Mouse (Mus musculus) 416B (cell line): ENCODE data around the gene Fcf1.

Experiments used
- DNase-seq: peaks from one replicate; pipeline ENCODE4 v3.0.0; 2011; ENCODE audit warnings: low read depth

Gene Fcf1

DNA sequence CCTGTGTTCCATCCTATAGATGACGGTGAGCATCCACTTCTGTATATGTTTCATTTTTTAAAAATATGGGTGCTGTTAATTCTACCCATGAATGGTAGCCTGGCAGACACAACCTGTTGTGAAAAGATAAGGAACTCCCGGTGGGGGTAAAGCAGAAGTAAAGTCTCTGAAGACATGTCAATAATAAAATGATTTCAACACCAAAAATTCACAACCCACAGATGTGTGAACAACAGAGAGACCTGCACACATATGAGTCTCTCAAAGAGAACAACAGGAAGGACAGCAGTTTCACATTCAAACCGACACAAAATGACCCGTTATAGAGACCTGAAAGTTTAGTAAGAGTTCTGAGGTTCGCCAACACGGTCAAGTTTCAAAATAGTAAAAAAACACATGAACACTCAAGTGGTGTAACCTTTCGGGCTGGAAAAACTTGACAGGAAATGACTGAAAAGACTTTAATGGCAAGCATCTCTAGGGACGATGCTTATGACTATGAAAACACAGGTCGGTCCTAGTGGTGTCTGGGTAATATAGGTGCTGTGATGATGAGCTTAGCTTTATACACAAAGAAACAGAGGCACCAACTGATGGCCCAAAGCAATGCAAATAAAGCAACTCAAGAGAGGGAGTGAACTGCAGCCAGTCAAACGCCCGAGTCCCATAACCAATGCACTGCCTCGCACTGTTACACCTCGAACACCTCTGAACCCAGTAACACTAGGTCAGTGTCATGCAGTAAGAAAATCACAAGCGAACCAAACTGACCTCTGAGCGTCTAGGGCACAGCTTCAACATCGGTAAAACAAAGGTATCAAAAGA lies 1.7 kb upstream of the Fcf1 start:
- peak; percentile 80 for DNase-seq

DNA sequence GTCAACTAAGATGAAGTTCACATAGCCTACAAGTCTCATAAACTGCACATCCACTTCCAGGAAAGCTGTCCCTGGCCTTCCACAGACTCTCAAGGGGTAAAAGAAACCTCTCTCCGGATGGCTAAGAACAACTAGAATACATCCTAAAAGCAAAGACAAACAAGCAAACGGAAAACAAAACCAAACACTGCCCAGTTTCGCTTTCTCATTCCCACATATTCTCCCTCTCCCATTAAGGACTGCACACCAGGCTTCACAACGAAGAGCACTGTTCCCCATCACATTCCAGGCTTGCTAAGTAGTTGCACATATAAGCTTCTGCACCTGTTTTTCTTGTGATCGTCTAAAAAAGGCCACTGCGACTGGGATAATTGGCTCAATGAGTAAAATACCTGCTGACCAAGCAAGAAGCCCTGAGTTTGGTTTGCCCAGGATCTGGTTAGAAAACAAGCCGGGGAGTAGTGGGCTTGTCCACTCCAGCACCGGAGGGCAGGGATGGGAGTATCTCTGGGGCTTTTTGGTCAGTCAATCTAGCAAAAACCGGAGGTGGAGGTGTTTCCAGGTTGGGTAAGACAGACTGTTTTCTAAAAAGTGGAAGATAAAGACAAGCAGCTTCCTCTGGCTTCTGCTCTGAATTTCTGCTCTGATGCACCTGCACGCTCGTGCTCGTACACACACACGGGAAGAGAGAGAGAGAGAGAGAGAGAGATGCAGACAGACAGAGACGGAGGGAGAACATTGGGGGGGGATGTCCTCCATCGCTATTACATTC lies 855 bp upstream of the Fcf1 start:
- DNase-seq, result peak; percentile 21

DNA sequence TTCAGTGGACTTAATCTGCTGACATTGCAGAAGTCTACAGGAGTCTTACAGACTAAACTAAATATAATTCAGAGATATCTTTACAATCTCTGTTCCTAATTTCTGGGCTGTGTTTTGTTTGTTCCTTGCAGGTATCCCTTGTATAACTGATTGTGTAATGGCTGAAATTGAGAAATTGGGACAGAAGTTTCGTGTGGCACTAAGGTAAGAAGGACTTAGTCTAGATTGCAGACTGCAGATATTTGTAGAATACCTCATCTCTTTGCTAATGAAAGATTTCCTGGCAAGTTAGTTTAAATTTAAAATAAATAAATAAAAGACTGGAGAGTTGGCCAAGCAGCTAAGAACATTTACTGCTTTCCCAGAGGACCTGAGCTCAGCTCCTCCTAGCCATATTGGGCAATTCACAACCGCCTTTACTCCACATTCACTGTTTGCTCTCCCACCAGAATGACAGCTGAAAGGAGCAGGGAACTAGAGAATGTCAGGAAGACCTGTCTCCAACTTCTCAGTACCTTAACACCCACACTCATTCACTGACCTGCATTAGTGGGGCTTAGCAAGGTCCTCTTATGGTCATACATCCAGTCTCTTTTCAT lies 8.7 kb downstream of the Fcf1 start:
- DNase-seq, result no peak

DNA sequence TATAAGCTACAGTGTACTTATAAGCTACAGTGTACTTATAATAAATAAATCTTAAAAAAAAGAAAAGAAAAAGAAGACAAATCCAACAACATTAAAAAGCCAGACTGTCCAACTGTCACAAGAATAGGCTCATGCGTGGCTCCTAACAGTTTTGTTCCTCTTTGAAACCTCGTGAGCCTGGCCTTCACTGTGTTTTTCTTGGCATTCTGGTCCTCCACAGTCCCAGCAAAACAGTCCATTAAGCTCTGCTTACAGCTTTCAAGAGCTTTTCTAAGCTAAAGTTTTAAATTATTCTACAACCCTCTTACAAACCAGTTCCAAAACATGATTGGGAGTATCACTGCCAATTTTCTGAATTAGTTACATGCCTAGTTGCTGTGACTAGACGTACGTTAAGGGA lies 18.8 kb downstream of the Fcf1 start:
- no peak for DNase-seq

DNA sequence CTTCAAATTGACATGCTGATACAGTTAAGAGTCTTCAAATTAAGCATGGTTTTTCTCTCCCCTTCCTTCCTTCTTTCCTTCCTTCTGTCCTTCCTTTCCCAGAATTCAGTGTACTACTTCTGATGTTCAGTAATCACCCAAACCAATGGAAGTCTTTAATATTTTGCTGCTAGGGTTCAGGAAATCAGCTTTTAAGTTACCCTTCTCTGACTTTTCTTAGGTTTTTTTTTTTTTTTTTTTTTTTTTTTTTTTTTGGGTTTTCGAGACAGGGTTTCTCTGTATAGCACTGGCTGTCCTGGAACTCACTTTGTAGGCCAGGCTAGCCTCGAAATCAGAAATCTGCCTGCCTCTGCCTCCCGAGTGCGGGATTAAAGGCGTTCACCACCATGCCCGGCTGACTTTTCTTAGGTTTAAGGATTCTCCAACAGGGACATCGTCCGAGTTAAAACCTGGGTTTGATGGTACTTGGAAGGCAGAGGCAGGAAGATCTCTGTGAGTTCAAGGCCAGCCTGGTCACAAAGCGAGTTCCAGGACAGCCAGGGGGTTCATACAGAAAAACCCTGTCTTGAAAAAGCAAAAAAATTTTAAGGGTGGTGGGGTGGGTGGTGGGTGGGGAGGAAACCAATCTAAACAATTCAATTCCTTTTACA lies 24.5 kb downstream of the Fcf1 start:
- no peak for DNase-seq

DNA sequence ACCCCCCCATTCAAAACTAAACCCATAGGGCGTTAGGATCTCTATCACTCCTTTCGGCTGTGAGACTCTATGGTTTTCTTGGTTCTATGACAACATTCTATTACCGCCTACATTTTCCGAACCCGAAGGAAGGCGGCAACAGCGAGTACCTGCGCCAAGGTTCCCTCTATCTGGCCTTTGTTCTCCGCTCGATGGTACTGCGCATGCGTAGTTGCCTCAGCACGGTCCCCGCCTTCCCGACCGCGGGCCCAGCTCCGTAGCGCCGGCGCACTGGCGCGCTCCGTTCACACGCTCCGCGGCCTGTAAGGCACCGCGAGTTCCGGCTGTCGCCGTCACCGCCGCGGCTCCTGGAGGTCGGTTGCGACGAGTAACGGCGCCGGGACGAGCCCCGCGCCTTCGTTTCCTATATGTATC lies 25.4 kb downstream of the Fcf1 start, which contains the start of gene Ylpm1:
Gene Ylpm1, plus strand, starts transcription at position 239 of the 414 bp plus-strand sequence.
- peak; percentile 99 for DNase-seq

DNA sequence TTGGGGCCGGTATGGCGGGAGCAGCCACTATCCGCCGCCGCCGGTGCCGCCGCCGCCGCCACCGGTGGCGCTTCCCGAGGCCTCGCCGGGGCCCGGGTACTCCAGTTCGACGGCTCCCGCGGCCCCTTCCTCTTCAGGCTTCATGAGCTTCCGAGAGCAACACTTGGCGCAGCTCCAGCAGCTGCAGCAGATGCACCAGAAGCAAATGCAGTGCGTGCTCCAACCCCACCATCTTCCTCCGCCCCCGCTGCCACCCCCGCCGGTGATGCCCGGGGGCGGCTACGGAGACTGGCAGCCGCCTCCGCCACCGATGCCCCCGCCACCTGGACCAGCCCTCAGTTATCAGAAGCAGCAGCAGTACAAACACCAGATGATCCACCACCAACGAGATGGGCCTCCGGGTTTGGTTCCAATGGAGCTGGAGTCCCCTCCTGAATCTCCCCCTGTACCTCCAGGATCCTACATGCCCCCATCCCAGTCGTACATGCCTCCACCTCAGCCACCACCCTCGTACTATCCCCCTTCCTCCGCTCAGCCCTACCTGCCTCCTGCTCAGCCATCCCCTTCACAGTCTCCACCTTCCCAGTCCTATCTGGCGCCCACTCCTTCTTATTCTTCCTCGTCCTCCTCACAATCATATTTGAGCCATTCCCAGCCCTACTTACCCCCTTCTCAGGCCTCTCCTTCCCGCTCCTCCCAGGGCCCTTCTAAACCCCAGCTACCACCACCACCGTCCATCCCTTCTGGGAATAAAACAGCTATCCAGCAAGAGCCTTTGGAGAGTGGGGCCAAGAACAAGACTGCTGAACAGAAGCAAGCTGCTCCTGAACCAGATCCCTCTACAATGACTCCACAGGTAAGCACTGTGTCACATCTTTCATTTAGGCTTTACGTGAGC lies 26.1 kb downstream of the Fcf1 start:
- DNase-seq, result peak; percentile 52

DNA sequence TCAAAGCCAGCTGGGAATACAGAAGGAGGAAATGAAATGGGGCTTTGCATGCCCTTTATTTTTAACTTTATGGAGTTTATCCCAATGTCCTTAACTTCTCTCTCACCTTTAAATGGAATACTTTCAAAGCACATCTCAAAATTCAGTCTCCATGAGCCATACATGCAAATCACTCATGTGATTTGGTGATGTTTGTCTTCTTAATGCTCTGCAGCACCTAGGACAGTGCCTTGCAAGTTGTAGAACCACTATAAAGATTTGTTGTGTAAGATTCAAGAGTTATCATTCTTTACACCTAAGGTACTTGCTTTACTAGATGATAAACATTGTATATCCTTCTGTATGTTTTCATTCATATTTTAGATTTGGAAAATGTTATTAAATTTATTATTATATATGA lies 28.4 kb downstream of the Fcf1 start:
- DNase-seq, result peak; percentile 34

DNA sequence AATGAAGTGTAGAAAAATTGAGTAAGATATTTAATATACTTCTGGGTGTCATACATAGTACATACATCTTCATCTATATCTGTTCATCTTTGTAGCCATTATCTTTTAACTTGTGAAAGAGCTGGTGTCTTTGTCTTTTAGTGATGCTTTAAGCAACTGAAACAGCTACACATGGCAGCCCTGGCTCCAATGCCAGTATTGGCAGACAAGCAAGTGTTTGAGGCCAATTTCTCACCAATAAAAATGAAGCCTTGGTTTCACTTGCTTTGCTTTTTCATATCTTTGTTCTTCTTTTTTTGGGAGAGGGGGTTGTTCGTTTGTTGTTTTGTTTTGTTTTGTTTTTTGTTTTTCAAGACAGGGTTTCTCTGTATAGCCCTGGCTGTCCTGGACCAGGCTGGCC lies 35.5 kb downstream of the Fcf1 start:
- no peak for DNase-seq

DNA sequence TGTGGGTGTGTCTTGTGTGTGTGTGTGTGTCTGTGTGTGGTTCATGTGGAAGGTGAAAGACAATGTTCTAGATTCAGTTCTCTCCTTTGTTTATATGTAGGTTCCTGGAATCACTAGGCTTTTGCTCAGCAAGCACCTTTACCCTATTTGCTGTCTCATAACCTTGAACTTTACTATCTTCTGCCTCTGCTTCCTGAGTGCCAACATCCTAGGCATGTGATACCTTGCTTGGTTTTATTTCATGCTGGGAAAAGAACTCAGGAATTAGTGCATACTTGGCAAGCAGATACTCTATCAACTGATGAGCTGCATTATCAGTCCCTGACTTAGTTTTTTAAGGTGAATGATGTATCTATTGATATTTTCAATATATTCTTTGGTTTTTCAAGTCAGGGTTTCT lies 36.3 kb downstream of the Fcf1 start:
- no peak for DNase-seq

DNA sequence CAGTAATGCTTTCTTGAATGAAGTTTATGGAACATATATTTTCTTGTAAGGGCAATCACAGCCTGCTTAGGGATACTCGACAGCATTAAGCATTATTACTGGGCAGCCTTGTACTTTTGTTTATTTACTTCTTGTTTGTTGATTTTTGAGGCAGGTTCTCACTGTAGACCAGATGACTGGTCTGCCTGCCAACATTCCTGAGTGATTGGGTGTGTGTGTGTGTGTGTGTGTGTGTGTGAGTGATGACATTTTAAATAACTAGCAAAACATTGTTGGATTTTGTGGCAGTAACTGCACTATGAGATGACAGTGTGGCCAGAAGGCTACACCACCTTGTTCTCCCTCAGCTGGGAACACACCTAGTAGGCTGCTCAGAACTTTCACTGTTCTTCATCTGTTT lies 39.1 kb downstream of the Fcf1 start:
- DNase-seq, result no peak

DNA sequence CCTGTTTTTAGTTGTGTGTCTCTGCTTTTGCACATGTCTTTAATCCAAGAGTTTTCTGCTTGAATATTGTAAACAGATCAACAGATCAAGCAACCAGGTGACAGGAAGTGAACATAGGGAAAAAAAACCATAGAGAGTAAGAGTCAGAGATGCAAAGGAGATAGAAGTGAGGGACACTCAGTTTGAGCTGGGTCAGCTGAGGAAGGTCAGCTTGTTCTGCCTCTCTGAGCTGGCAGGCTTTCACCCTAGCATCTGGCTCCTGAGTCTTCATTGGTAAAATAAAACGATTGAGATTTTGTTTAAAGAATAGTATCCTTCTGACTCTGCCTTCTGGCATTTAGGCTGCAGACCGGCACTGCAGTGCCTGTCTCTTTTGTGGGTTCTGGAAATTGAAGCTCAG lies 39.8 kb downstream of the Fcf1 start:
- no peak for DNase-seq

DNA sequence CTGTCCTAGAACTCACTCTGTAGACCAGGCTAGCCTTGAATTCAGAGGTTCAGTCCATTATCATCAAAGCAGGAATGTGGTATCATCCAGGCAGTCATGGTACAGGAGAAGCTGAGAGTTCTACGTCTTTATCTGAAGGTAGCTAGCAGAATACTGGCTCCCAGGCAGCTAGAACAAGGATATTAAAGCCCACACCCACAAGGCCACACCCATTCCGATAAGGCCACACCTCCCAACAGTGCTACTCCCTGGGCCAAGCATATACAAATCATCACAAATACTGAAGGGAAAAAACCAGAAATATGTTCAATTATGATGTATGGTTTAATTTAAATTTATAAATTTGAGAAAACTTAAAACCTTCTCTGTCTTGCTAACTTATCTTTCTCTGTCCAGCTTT lies 41.5 kb downstream of the Fcf1 start:
- no peak for DNase-seq

DNA sequence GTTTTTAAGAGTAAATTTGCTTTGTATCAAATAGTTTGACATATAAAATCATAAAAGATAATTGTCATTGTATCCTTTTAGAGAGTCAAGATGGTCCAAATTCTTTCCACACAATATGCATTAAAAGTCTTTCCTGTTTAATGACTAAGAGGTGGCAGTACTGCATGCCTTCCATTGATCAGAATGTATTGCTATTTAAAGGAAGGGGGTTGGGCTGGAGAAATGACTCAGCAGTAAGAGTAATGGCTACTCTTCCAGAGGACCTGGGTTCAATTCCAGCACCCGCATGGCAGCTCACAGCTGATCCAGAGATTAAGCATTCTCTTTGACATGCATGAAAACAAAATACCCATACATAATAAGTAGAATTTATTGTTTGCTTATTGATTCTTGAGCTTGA lies 51.4 kb downstream of the Fcf1 start:
- no peak for DNase-seq

DNA sequence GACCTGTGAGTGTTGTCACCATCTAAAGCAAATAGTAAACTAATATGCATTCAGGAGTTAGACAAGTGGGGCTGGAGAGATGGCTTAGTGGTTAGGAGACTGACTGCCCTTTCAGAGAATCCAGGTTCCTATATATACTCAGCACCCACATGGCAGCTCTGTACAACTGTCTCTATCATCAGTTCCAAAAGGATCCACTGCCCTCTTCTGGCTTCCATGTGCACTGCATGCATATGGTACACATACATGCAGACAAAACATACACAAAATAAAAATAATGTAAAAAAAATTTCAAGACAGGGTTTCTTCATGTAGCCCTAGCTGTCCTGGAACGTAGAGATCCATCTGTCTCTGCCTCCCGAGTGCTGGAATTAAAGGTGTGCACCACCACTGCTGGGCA lies 62.0 kb downstream of the Fcf1 start:
- peak; percentile 69 for DNase-seq
